Mouse (Mus musculus): Measurements from ENCODE around the gene Bbs9. TPM values are rescaled to one million over a fixed set of nuclear protein-coding genes. Genes with fewer than 3 reads are reported as not detected.

Bbs9 gene
- polyA plus RNA-seq, 1 experiment from 2014 or later = 15.5 TPM

DNA sequence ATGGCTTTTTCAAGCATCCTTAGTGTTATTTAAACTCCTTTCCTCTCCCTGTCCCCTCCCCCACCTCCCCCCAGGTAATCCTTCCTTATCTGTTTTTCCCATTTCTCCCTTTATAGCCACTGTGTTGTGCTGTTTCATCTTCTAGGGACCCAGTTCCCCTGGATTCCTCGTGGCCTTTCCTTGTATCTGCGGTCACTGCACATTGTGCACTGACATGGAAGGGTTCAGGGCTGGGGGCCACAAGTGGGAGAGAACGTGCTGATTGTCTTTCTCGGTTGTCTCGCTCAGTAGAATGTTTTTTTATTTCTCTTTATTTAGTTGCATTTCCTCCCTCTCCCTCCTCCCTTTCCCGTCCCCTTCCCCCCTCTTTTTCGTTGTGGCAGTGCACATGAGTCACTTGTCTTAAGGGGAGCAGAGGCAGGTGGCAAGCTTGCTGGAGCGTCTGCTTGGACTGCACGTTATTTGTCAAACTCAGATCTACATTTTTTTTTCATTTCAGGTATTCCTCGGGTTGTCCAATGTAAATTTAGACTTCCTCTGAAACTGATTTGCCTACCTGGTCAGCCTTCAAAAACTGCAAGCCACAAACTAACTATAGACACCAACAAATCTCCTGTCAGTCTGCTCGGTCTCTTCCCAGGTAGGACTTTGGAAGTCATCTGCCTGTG, 179.3 kb downstream of the Bbs9 start:
- Histone ChIP-seq H3K27ac (no peak overlapping the region), H3K79me2 (ENCODE audit: inconsistent target) (no peaks in the 10 kb centered on the region), H3K36me3 (ENCODE audit: inconsistent target) (no peaks in the 10 kb centered on the region), H3K4me3 (ENCODE audit: inconsistent target) (no peak overlapping the region)
- 75% methylated on average over 11 of the region's 11 CpGs for WGBS (ENCODE audit: missing documents)

DNA sequence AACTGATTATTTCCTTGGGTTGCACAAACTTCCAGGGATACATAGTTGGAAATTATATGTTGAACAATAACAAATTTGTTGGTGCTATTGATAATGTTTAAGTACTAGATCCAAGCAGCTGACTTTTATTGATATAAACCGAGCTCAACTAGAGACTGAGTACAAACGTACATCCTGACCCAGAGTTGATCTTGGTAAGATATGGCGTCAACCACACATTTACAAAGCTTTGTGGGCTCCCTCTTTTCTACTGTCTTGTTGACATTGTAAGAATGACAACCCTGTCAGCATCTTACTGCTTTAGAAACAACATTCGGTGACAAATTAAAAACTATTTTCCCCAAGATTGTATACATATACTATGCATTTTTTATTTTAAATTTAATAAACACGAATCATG, 181.7 kb downstream of the Bbs9 start:
- Histone ChIP-seq H3K79me2 (ENCODE audit: inconsistent target) (no peaks in the 10 kb centered on the region), H3K36me3 (ENCODE audit: inconsistent target) (no peaks in the 10 kb centered on the region), H3K27ac (no peak overlapping the region), H3K4me3 (ENCODE audit: inconsistent target) (no peak overlapping the region)
- 97% methylated on average over 4 of the region's 5 CpGs for WGBS (ENCODE audit: missing documents)

DNA sequence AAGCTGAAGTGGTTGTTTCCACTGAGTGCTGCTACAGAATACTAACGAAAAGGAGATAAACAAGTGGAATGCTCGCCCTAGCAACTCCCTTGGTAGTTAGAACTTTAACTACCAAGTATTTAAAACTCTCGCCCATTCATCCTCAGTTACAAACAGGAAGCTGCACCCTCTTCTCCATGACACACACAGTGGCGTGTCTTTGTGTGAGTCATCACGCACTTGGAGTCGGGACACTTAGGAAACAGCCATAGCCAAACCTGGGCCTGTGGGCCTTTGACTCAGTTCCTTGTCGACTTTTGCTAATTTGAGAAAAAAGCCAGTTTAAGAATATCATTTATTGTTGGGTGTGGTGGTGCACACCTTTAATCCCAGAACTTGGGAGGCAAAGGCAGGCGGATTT, 189.6 kb downstream of the Bbs9 start:
- H3K79me2 ChIP-seq (ENCODE audit: inconsistent target) = no peaks in the 10 kb centered on the region
- no peaks in the 10 kb centered on the region for H3K36me3 ChIP-seq (ENCODE audit: inconsistent target)
- no peak overlapping the region for H3K27ac ChIP-seq
- no peak overlapping the region for H3K4me3 ChIP-seq (ENCODE audit: inconsistent target)
- WGBS (ENCODE audit: missing documents) = 71% methylated on average over 8 of the region's 8 CpGs

DNA sequence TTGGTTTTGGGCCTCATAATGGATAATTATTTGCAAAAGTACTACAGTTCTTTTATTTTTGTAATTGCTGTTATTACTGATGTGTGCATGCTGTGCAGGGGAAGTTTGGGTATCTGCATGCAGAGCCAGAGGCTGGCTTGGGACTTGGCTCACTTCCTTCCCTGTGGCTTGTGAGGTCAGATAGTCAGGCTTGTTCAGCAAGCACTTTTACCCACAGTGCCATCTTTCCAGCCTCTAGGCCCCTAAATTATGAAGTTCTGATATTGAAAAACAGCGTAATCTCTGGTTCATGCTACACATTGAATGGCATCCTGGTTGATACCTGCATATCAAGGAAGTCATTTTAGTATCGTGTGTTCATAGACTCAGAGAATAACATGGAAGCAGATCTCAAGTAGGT, 197.4 kb downstream of the Bbs9 start:
- no peaks in the 10 kb centered on the region for H3K36me3 ChIP-seq (ENCODE audit: inconsistent target)
- no peaks in the 10 kb centered on the region for H3K79me2 ChIP-seq (ENCODE audit: inconsistent target)
- H3K27ac ChIP-seq = peak overlapping the region; percentile 65
- 15% methylated on average over 2 of the region's 2 CpGs for WGBS (ENCODE audit: missing documents)
- H3K4me3 ChIP-seq (ENCODE audit: inconsistent target) = no peak overlapping the region

DNA sequence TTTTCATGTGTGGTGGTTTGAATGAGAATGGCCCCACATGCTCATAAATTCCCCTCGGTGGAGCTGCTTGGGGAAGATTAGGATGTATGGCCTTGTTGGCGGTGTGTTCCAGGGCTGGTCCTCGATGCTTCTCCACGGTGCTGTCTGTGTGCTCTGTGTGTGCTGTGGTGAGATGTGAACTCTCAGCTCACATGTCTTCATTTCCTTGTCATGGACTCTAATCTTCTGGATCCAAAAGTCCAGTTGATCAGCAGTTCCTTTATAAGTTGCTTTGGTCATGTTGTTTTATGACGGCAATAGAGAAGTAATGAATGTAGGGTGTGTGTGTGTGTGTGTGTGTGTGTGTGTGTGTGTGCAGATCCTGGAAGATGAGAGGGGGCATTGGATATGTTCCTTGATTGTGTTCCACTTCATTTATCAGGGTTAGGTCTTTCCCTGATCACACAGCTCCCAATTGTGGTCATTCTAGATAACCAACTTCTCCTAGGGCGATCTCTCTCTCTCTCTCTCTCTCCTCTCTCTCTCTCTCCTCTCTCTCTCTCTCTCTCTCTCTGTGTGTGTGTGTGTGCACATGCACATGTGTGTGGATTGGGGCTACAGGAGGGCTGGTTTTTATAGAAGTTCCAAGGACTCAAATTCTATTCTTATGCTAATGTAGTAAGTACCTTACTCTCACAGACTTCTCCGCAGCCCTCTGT, 201.8 kb downstream of the Bbs9 start:
- Histone ChIP-seq H3K36me3 (ENCODE audit: inconsistent target) (no peaks in the 10 kb centered on the region), H3K79me2 (ENCODE audit: inconsistent target) (no peaks in the 10 kb centered on the region), H3K27ac (no peak overlapping the region), H3K4me3 (ENCODE audit: inconsistent target) (no peak overlapping the region)
- 98% methylated on average over 7 of the region's 7 CpGs for WGBS (ENCODE audit: missing documents)

DNA sequence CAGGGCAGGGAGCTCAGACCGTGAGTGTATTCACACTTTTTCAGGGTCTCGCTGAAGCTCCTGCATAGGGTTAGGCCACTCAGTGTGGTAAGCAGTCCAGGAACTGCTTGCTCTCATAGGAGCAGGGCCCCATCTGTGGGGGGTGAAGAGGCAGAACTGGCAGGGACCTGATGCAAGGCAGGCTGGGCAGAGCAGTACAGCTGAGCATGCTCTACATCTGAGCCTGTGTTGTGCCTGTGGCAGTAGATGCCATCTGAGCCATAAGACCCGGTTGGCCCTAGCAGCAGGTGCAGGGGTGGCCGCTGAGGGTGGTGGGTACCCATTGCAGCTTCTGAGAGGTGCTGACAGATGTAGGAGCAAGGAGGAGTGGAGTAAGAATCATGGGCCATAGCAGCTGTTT, 202.5 kb downstream of the Bbs9 start:
- Histone ChIP-seq H3K79me2 (ENCODE audit: inconsistent target) (no peaks in the 10 kb centered on the region), H3K36me3 (ENCODE audit: inconsistent target) (no peaks in the 10 kb centered on the region), H3K27ac (no peak overlapping the region), H3K4me3 (ENCODE audit: inconsistent target) (no peak overlapping the region)
- 82% methylated on average over 4 of the region's 4 CpGs for WGBS (ENCODE audit: missing documents)

DNA sequence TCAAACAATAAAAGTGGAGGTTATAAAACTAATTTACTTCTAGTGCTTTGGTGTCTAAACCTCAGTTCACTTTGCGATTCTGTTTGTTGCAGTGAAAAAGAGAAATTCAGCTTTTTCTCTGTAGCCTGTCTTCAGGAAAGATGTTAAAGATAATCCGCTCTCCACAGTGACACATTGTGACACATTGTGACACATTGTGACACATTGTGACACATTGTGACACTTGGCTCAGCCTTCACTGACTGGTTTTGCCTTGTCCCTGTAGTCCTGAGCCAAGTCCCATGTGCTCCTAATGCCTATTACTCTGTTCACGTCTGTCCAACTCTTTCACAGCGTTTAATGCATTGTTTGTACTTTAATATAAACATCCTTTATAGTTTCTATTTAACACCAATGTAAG, 203.0 kb downstream of the Bbs9 start:
- Histone ChIP-seq H3K4me3 (ENCODE audit: inconsistent target) (no peak overlapping the region), H3K27ac (no peak overlapping the region), H3K79me2 (ENCODE audit: inconsistent target) (no peaks in the 10 kb centered on the region), H3K36me3 (ENCODE audit: inconsistent target) (no peaks in the 10 kb centered on the region)
- WGBS (ENCODE audit: missing documents) = 93% methylated on average over 4 of the region's 4 CpGs

DNA sequence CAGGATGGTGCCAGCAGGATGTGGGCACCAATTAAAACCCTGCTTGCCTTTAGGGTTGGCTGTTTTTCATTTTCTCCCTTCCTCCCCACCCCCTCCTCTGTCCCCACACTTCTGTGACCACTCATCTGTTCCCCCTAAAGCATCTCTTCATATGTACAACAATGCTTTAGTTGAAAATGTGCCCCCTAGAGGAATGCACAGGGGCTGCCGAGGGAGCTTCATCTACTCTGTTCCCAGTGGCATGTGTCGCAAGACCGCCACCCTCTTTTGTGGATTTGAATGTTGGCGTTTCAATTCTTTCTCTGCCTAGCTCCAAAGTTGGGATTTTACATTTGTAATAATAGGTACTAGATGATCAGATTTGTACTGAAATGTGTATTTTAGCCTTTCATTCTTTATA, 204.0 kb downstream of the Bbs9 start:
- Histone ChIP-seq H3K27ac (no peak overlapping the region), H3K4me3 (ENCODE audit: inconsistent target) (no peak overlapping the region)
- WGBS (ENCODE audit: missing documents) = 92% methylated on average over 4 of the region's 4 CpGs

DNA sequence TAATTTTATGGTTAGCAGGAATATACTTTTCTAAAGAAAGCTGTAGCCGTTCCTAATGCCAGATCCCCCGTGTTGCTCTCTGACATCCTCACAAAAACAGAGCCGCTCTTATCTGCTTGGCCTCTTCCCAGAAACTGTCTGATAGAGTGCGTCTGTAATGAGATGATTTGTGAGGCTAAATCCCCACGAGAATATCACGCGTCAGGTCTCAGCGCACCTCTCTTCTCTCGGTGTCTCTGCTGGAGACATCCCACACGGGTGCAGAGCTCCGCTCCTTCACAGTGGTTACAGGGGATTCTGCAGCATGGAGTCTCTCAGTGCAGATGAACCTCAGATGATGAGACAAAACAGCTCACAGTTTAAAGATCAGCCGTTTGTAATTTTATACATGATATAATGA, 204.5 kb downstream of the Bbs9 start:
- no peaks in the 10 kb centered on the region for H3K79me2 ChIP-seq (ENCODE audit: inconsistent target)
- H3K4me3 ChIP-seq (ENCODE audit: inconsistent target) = no peak overlapping the region
- WGBS (ENCODE audit: missing documents) = 97% methylated on average over 12 of the region's 12 CpGs
- H3K27ac ChIP-seq = no peak overlapping the region
- H3K36me3 ChIP-seq (ENCODE audit: inconsistent target) = no peaks in the 10 kb centered on the region

More for the DNA sequence above, 204.0 kb downstream of the Bbs9 start:
- no peaks in the 10 kb centered on the region for H3K36me3 ChIP-seq (ENCODE audit: inconsistent target)
- no peaks in the 10 kb centered on the region for H3K79me2 ChIP-seq (ENCODE audit: inconsistent target)

DNA sequence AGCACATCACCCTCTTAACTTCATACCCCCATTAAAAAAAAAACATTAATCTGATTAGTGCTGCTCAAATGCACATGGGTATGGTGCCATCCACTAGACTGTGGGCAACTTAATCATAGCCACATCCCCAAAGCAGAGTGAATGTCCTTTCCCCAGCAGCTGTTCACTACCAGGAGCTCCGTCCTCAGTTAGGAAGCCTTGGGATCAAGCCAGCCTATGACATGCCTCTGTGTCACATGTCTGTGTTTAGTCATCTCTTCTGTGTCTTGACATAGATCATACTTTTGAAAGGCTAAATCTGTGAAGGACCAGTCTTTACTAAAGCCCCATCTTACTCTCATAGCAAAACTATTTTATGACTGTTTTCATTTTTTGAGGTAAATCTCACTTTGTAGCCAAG, 205.0 kb downstream of the Bbs9 start:
- no peaks in the 10 kb centered on the region for H3K79me2 ChIP-seq (ENCODE audit: inconsistent target)
- no peak overlapping the region for H3K27ac ChIP-seq
- WGBS (ENCODE audit: missing documents) = 83% methylated on average over 1 of the region's 1 CpGs
- no peak overlapping the region for H3K4me3 ChIP-seq (ENCODE audit: inconsistent target)
- H3K36me3 ChIP-seq (ENCODE audit: inconsistent target) = no peaks in the 10 kb centered on the region

DNA sequence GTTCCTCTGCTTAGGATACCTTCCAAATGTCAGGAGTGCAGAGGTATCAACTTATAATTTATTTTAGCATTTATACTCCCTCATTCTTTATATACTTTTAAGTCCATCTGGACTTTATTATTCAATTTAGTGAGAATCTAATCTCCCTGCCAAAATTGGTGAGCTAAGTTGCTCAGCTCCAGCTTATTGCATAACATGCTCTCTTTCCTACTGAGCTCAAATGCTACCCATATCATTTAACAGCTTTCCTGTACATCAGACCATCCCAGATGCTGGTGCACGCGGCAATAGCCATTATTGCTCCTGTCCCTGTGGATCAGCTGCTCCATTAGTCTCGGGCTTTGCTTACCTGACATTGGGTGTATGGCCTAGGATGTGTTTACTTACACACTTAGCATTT, 208.3 kb downstream of the Bbs9 start:
- WGBS (ENCODE audit: missing documents) = 84% methylated on average over 3 of the region's 3 CpGs
- H3K36me3 ChIP-seq (ENCODE audit: inconsistent target) = no peaks in the 10 kb centered on the region
- no peak overlapping the region for H3K27ac ChIP-seq
- H3K79me2 ChIP-seq (ENCODE audit: inconsistent target) = no peaks in the 10 kb centered on the region
- H3K4me3 ChIP-seq (ENCODE audit: inconsistent target) = no peak overlapping the region

DNA sequence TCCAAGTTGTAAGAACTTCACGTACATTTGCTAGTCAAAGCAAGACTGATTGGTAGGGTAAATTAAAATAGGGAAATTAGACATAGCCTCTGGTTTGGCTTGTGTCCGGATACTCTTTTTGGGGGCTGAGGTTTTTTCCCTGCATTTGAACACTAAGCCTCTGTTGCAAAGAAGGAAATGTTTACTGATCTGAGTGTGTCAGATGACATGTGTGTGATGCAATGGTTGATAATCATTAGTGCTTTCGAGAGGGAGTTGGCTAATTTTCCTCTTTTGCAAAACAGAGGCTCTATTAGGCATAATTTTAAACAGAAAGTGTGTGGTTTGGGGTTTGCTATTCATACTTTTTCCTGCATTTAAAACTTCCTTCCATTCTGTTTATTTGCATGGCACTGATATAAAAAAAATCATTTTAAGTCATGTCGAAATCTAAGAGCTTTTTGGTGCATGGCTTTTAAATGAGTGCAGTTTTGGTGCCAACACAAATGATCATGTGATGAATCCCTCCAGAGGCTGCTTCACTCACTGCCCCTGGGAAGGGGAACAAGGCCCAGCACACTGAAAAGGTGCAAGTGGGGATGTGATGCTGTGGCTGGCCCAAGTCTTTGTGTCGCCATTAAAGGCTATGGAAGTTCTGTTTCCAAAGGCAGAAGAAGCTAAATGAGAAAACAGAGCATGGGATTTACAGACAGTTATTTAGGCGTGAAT, 211.4 kb downstream of the Bbs9 start:
- no peak overlapping the region for H3K4me3 ChIP-seq (ENCODE audit: inconsistent target)
- WGBS (ENCODE audit: missing documents) = 35% methylated on average over 6 of the region's 6 CpGs
- no peaks in the 10 kb centered on the region for H3K79me2 ChIP-seq (ENCODE audit: inconsistent target)
- peak overlapping the region; percentile 41 for H3K27ac ChIP-seq
- H3K36me3 ChIP-seq (ENCODE audit: inconsistent target) = no peaks in the 10 kb centered on the region

DNA sequence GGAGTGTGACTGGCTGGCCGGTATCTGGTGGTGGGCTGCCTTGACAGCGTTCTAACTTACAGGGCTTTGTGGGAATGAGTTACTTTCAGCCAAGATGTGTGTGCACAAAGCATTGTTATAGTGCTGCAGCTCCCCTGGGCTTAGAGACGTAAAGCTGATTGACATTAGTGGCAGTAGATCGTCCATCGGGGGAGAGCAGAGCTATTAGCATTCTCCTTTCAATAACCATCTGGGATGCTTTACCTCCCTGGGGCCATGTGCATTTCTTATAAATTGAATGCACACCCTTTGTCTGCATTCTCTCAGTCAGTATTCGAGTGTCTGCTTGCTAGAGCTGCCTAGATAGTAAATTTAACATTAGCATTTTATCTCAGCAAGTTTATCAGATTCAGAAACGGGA, 214.7 kb downstream of the Bbs9 start:
- Histone ChIP-seq H3K36me3 (ENCODE audit: inconsistent target) (no peaks in the 10 kb centered on the region), H3K4me3 (ENCODE audit: inconsistent target) (no peak overlapping the region), H3K27ac (no peak overlapping the region), H3K79me2 (ENCODE audit: inconsistent target) (no peaks in the 10 kb centered on the region)
- WGBS (ENCODE audit: missing documents) = 91% methylated on average over 7 of the region's 7 CpGs

DNA sequence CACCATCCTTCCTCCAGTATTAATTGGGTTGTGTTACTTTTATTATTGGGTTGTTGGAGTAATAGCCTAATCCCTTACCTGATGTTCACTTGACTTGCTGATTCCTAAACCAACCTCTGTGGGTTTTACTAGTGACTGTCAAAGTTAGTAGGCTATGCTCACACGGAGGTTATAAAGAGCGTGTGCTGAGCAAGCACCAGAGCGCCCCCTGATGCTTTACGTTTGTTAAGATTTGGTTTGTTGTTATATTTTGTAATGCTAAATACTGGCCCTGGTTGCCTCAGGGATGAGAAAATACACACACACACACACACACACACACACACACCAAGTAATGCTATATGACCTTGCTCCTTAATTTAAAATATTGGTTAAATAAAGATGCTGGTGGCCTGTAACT, 219.9 kb downstream of the Bbs9 start:
- no peaks in the 10 kb centered on the region for H3K79me2 ChIP-seq (ENCODE audit: inconsistent target)
- H3K36me3 ChIP-seq (ENCODE audit: inconsistent target) = no peaks in the 10 kb centered on the region
- 95% methylated on average over 2 of the region's 4 CpGs for WGBS (ENCODE audit: missing documents)
- no peak overlapping the region for H3K27ac ChIP-seq
- H3K4me3 ChIP-seq (ENCODE audit: inconsistent target) = no peak overlapping the region

DNA sequence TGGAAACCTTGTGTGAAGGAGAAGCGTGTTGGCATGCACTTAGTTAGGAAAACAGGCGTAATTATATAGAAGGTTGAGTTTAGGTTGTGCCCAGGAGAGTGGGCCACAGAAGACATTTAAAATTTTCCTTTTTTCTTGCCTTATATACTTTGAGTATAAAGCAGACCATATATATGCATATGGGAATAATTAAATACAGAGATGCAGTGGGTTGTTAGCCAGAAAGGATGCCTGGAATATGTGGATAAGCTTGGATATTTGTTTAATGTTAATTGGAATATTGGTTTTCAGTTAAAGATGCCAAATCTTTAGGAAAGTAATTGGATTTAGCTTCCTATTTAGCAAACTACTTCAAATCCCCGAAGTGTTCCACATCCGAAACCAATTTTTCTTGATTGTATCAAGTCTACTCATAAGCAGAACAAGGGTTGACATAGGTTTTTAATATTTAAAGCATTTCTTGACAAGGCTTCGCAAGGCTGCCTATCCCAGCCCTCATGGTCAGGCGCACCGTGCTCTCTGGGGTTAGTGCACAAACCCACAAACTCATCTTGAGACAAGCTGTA, 221.4 kb downstream of the Bbs9 start:
- WGBS (ENCODE audit: missing documents) = 93% methylated on average over 7 of the region's 7 CpGs
- Histone ChIP-seq H3K4me3 (ENCODE audit: inconsistent target) (no peak overlapping the region), H3K79me2 (ENCODE audit: inconsistent target) (no peaks in the 10 kb centered on the region), H3K27ac (no peak overlapping the region), H3K36me3 (ENCODE audit: inconsistent target) (no peaks in the 10 kb centered on the region)

All from macrophage (primary cell).